Mouse (Mus musculus): ENCODE measurements around the gene Gm3149. TPM values are rescaled to one million over a fixed set of nuclear protein-coding genes. Genes with fewer than 3 reads are reported as not detected.

The Gm3149 gene
- not detected in 2 replicates for total RNA-seq (2023)

GRCm38 (mm10) chr14:4316983-4317382 lies at the start of gene Gm3149:
Gene Gm3149 (plus strand): TSS chr14:4317283.

DNA sequence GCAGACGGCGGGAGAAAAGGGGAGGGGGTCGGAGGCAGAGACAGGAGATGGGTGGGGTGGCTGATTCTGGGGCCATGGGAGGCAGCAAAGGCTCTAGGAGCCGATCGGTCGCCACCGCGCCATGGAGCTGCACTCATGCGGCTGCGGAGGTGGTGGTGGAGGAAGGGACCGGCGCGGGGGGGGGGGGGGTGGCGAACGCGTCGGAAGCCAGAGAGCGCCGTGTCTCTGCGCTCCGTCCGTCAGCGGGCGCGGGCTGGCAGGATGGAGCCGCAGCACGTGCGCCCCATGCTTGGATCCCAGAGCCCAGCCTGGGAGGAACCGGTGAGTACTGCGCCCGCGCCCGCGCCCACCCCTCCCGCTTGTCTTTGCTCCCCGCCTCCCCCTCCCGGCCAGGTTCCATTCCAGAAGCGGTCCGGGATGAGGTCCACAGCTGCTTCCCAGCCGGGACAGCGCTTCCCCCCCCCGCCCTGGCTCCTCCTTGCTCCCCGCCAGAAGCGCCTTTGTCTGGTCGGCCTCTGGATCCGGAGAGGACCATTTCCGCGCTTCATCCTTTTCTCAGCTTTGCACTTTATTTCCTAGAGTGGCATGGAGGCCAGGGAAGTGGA lies 17.5 kb downstream of the Gm3149 start, which contains the start of gene 2610042L04Rik:
Gene 2610042L04Rik (plus strand): TSS at position 288 of the 605 bp plus-strand sequence.

Other genes starting within 250 kb of the Gm3149 start
- not detected in 2 replicates for gene Gm3115, start 233.2 kb upstream of the Gm3149 start, total RNA-seq (2023)
- gene Gm8108, start 206.8 kb upstream of the Gm3149 start, total RNA-seq (2023): not detected in 2 replicates
- gene Gm3127, start 152.3 kb upstream of the Gm3149 start, total RNA-seq (2023): not detected in 2 replicates
- gene Gm2974, start 134.7 kb upstream of the Gm3149 start, total RNA-seq (2023): not detected in 2 replicates
- gene Gm3138, start 67.7 kb upstream of the Gm3149 start, total RNA-seq (2023): not detected in 2 replicates
- not detected in 2 replicates for gene 2610042L04Rik, start 17.5 kb downstream of the Gm3149 start, total RNA-seq (2023)
- not detected in 2 replicates for gene Gm3159, start 80.2 kb downstream of the Gm3149 start, total RNA-seq (2023)
- gene Gm3164, start 98.2 kb downstream of the Gm3149 start, total RNA-seq (2023): not detected in 2 replicates
- not detected in 2 replicates for gene Gm3173, start 113.7 kb downstream of the Gm3149 start, total RNA-seq (2023)
- not detected in 2 replicates for gene Gm3182, start 164.5 kb downstream of the Gm3149 start, total RNA-seq (2023)
- not detected in 2 replicates for gene Gm3047, start 238.1 kb downstream of the Gm3149 start, total RNA-seq (2023)

Data from neutrophil, adult 65 days (primary cell).